Mouse (Mus musculus) c-Kit-negative CD71-positive TER-119-positive erythroid progenitor cells, embryonic 14.5 days (primary cell): ENCODE data around the gene Ushbp1.
"Not testable (repeated sequence)": the region's sequence is repeated elsewhere in the genome, so short reads cannot be mapped to it uniquely, and the experiment has no call there.

Experiments
- DNase-seq: peaks from one replicate; pipeline ENCODE4 v3.0.0-alpha.2; 2013; ENCODE audit warnings: low read depth, low spot score

The Ushbp1 gene

DNA sequence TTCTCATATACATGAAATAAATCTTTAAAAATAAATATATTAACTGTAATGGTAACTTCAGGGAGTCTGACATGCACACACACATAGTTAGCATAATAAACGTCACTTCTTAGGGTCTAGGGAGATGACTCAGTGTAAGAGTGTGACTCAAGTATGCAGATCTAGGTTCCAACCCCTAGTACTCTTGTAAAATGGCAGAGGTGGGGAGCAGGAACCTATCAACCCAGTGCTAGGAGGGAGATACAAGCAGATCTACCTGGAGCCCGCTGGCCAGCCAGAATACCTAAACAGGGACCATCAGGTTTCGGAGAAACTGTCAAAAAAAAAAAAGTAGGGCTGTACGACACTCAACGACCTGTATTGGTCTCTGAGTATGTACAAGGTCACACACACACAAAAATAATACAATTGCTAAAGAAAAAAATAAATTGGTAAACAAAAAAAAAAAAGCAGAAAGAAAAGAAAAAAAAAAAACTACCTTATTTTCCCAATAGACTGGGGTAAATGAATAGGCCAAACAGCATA lies 24.8 kb downstream of the Ushbp1 start:
- DNase-seq = no peak

DNA sequence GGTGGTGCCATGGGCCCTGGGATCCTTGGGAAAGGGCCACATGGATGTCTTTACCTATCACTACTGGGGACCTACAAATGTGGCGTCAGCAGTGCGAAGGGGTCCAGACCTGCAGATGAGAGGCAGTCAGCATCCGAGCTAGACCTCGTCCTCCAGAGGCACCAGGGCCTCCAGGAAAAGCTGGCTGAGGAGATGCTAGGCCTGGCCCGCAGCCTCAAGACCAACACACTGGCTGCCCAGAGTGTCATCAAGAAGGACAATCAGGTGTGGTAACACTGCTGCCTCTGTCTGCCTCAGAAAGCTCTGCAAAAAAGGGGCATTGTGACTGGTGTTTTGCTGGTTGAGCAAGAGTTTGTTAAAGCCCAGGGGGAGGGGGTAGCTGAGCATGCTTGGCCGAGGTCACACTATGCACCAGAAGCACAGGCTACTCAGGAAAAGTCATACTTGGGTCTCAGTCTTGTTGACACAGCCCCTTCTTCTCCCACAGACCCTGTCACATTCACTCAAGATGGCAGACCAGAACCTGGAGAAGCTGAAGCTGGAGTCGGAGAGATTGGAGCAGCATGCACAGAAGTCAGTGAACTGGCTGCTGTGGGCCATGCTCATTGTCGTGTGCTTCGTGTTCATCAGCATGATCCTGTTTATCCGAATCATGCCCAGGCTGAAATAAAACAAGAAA lies 26.4 kb downstream of the Ushbp1 start:
- DNase-seq = no peak

DNA sequence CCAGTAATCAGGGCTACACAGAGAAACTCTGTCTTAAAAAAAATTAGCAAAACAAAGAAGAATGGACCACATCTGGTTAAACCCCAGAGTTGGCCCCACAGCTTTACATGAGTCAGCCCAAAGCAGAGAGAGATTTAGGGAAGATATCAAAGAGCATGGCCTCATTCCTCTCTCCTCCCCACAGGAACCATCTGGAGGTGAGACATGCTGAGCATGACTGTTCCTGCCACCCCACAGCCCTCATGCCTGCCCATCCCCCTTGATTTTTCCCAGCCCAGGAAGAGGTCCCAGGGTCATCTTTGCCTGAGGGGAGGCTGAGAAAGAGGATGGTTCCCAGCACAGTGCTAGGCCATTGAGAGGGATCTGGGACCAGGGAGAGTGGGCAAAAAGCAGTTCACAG lies 27.2 kb downstream of the Ushbp1 start:
- DNase-seq = no peak

DNA sequence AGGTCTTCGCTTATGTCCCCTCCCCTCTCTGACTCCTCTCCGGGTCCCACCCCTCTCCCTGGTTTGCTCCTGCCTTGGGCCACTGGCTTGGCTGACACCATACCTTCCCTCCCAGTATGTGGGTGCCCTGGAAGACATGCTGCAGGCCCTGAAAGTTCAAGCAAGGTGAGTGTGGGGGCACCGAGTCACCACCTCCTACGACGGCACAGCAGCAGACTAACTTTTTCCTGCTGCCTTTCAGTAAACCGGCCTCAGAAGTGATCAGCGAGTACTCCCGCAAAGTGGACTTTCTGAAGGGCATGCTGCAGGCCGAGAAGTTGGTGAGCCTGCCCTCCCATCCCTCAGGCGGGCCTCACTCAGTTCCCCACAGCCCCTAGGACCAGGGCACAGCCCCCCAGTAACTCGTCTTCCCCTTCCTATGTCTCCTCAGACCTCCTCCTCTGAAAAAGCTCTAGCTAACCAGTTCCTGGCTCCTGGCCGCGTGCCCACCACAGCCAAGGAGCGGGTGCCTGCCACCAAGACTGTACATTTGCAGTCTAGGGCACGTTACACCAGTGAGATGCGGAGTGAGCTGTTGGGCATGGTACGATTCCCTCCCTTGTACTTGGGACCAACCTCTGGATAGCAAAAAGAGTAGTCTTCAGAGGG lies 27.9 kb downstream of the Ushbp1 start:
- no peak for DNase-seq

DNA sequence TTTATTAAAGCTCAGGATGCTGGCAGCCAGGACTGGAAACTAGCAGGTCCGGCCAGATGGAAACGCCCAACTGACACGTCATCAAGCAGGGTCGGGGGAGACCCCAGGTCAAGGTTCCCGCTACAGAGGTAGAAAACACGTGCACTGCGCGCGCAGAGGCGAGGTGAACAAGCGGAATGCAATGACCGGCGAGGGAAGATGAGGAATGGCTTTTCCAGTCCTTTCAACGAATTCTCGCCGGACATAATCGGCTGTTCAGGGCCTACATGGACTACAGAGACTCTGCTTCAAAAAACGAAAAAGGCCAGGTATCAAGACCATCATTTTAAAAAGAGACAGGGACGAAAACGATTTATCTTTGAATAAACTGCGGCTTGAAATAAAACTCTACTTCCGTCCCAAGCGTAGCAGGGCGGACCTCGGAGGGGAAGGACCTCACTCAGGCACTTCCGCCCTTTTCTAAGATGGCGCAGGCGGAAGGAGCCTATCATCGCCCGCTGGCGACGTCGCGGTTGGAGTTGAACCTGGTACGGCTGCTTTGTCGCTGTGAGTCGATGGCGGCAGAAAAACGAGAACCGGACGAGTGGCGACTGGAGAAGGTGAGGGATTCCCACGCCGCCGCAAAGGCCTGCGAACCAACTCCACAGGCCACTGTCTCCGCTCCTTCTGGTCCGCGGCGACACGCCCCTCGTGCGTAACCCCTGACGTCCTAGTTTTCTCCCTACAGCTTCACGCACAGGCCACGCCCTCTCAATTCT lies 28.7 kb downstream of the Ushbp1 start, which contains the start of gene Use1:
Use1 (plus strand) TSS at position 78 of the 758 bp plus-strand sequence.
- peak; percentile 84 for DNase-seq

DNA sequence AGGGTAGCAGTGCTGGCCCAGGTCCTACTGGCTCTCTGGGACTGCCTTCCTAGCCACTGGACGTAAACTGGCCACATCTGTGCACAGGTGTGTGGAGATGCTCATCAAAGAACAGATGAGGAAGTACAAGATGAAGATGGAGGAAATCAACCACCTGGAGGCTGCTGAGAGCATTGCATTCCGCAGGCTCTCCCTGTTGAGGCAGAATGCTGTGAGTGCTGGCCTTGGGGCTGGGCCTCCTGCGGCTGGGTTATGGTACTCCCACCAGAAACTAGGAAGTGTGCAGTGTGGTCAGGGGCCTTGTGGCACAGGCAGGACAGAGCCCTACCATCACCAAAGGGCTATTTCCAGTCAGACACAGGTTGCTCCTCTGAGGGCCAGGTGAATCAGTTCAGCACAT lies 37.6 kb downstream of the Ushbp1 start:
- no peak for DNase-seq

DNA sequence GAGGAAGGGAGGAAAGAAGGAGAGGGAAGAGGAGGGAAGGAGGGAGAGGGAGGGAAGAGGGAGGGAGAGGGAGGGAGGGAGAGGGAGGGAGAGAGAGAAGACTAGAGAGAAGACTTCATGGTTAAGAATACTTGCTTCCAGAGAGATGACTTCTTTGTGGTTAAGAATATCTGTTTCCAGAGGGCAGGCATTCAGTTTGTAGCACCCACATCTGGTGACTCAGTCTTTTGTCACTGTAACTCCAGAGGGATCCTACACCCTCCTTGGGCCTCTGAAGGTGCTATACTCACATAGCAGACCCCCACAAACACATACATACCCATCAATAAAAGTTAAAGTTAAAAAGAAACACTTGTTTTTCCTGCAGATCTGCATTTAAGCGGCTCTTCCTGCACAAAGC lies 44.1 kb downstream of the Ushbp1 start:
- no peak for DNase-seq

DNA sequence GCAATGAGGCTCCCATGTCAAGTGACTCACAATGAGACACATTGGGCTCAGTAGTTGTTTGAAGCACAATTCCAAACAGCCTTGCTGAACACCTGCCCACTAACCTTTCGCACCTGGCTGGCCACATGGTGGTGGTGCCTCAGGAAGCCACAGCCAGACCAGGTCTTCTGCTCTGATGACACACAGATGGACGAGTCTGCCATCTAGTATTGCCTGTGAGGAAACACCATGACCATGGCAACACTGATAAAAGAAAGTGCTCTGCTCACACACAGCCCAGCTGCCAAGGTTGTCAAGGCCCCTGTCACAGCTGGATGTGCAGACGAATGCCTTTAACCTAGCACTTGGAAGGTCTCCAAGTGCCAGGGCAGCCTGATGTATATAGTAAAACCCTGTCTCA lies 44.5 kb downstream of the Ushbp1 start:
- no peak for DNase-seq

DNA sequence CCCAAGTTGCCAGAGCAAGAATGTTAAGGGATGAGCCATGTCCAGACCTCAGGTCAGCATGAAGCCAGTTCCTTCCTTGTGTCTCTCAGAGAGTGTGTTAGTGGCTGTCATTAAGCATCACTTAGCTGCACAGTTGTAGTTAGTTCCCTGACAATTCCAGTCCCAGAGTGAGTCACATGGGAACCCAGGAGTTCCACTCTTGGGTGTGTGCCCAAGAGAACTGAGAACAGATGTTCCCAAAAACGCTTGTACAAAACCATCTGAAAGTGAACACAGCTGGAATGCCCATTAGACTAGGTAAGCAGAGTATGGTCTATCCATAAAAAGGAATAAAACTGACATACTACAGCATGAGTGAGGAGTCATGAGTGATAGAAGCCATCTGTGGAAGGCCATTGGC lies 49.0 kb downstream of the Ushbp1 start:
- no peak for DNase-seq

DNA sequence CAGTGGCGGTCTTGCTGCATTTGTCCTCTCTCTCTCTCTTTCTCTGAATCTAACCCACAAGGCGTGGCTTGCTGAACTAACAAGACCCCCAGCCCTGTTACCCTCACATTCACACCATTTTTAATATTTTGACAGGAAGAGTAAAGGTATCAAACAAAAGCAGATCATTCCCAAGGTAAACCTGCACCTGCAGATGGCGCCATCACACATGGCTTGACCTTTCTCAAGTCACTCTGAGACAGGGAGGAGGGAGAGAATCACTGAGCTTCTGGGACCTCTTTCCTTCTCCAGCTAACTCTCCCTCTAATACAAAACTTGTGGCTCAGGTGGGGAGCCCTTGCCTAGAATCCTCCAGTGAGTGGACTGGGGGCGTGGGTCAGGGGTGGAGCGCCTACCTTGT lies 55.0 kb downstream of the Ushbp1 start:
- no peak for DNase-seq

DNA sequence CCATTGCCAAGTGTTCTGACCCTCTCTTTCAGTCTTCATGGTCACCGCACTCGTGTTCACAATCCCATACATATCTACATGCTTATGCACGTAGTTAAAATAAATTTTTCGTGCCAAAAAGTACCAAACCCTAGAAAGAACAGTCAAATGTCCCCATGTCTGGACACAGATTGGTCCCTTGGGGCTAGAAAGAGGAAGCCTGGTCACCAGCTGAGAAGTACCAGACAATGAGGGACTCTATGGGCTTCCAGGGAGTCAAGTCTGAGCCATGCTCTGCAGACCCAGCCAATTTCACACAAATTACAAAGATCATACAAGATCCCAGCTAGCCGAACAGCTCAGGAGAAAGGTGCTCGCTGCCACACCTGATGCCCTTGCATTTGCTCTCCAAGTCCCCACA lies 57.8 kb downstream of the Ushbp1 start:
- not testable (repeated sequence) for DNase-seq
